Mouse (Mus musculus) T-helper 2 cell (primary cell): Measurements from ENCODE around the gene Gm21958.
"Not testable (repeated sequence)": the region's sequence is repeated elsewhere in the genome, so short reads cannot be mapped to it uniquely, and the experiment has no call there.

Experiments
- in situ Hi-C: fragments of 300-600 bp; cut with MboI, MseI; formaldehyde crosslinking; loops from one replicate; pipeline ENCODE4 v1.15.1; 2025; ENCODE audit warnings: high pct_unique_total_duplicates

Gene Gm21958

GRCm38 (mm10) chr3:54725344-54725743, 11.2 kb upstream of the Gm21958 start:
- in situ Hi-C loops: loop anchor here (25.0 kb wide), 1 partner anchor 863 kb away; the partner anchor contains the start of gene Ufm1

GRCm38 (mm10) chr3:54723741-54724500, 9.8 kb upstream of the Gm21958 start:
- in situ Hi-C loops: no loop called here

- in situ Hi-C loops: loop anchor here (10.0 kb wide), 1 partner anchor 1264 kb away; no protein-coding TSS in a partner anchor
Observed at GRCm38 (mm10) chr3:54718947-54719346, 4.8 kb upstream of the Gm21958 start.

GRCm38 (mm10) chr3:54717348-54717747, 3.2 kb upstream of the Gm21958 start:
- in situ Hi-C loops: loop anchor here (10.0 kb wide), 1 partner anchor 1263 kb away; no protein-coding TSS in a partner anchor

GRCm38 (mm10) chr3:54715461-54715860, 1.3 kb upstream of the Gm21958 start:
- in situ Hi-C loops: loop anchor here (10.0 kb wide), 1 partner anchor 1261 kb away; no protein-coding TSS in a partner anchor

GRCm38 (mm10) chr3:54708972-54709371, 5.2 kb downstream of the Gm21958 start:
- in situ Hi-C loops: no loop called here

- in situ Hi-C loops: not testable (repeated sequence)
Observed at GRCm38 (mm10) chr3:54704106-54704505, 10.0 kb downstream of the Gm21958 start.

- in situ Hi-C loops: no loop called here
Observed at GRCm38 (mm10) chr3:54699759-54700301, 14.3 kb downstream of the Gm21958 start.

GRCm38 (mm10) chr3:54693056-54693415, 21.1 kb downstream of the Gm21958 start:
- in situ Hi-C loops: no loop called here

GRCm38 (mm10) chr3:54692202-54693055, 21.7 kb downstream of the Gm21958 start, which contains the start of gene Supt20:
Gene Supt20 (plus strand): TSS chr3:54692807.
- in situ Hi-C loops: no loop called here

GRCm38 (mm10) chr3:54689091-54689490, 25.1 kb downstream of the Gm21958 start:
- in situ Hi-C loops: loop anchor here (10.0 kb wide), 1 partner anchor 334 kb away; no protein-coding TSS in a partner anchor

- in situ Hi-C loops: loop anchor here (10.0 kb wide), 1 partner anchor 332 kb away; no protein-coding TSS in a partner anchor
Observed at GRCm38 (mm10) chr3:54687245-54687644, 26.9 kb downstream of the Gm21958 start.

- in situ Hi-C loops: loop anchor here (10.0 kb wide), 1 partner anchor 330 kb away; no protein-coding TSS in a partner anchor
Observed at GRCm38 (mm10) chr3:54685202-54685601, 29.0 kb downstream of the Gm21958 start.

- in situ Hi-C loops: loop anchor here (10.0 kb wide), 1 partner anchor 327 kb away; no protein-coding TSS in a partner anchor
Observed at GRCm38 (mm10) chr3:54681310-54682204, 32.6 kb downstream of the Gm21958 start.

GRCm38 (mm10) chr3:54676818-54677217, 37.3 kb downstream of the Gm21958 start:
- in situ Hi-C loops: no loop called here

- in situ Hi-C loops: no loop called here
Observed at GRCm38 (mm10) chr3:54672557-54673529, 41.3 kb downstream of the Gm21958 start.

GRCm38 (mm10) chr3:54672111-54672510, 42.0 kb downstream of the Gm21958 start:
- in situ Hi-C loops: no loop called here

GRCm38 (mm10) chr3:54669559-54669958, 44.6 kb downstream of the Gm21958 start:
- in situ Hi-C loops: no loop called here

- in situ Hi-C loops: no loop called here
Observed at GRCm38 (mm10) chr3:54668722-54669121, 45.4 kb downstream of the Gm21958 start.
